ENCODE assay signal across 18 mouse cellular contexts in the genomic region with DNA sequence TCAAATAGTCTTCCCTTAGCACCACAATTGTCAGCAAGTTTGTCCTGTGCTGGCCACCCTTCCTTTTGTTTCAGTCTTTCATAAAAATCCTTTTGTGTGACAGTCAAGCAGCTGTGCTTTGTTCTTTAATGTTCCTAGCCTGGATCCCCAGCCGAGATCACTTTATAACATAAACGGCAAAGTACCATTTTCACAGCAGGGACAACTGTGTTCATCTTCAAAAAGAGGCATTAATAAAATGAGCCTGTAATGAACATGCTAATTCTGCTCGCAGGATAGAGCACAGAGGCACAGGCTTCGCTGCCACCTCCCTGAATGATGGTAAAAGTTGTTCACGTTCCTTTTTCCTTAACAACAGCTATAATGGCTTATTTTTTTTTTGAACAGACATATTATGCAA.
DNase-seq lines count a peak whose midpoint lies in the region; ATAC-seq lines count a peak whose summit lies in the region.
"Had no signal": no experiment of that assay in that cellular context is flagged by ENCODE, and none has a peak within 500 bp of the region (broad histone marks: within the 10 kb centered on the region; RNA-seq: fewer than 3 reads in every experiment).

No protein-coding gene starts in this region.

- H3K9me3 ChIP-seq in forebrain, embryonic 12.5 days: no peaks in the 10 kb centered on the region
- no peaks in the 10 kb centered on the region for H3K9me3 ChIP-seq in hindbrain, embryonic 14.5 days (ENCODE audit: control insufficient read depth, low read length)
- no peaks in the 10 kb centered on the region for H3K9me3 ChIP-seq in midbrain, embryonic 15.5 days
- H3K9me3 ChIP-seq: stomach, embryonic 15.5 days had no signal

- no peaks in the 10 kb centered on the region for H3K27me3 ChIP-seq in forebrain, embryonic 12.5 days
- H3K27me3 ChIP-seq in hindbrain, embryonic 14.5 days (ENCODE audit: control insufficient read depth, insufficient read depth, low read length): no peaks in the 10 kb centered on the region
- no peaks in the 10 kb centered on the region for H3K27me3 ChIP-seq in midbrain, embryonic 15.5 days (replicated peaks)
- H3K27me3 ChIP-seq: stomach, embryonic 15.5 days had no signal

- no peak overlapping the region for H3K9ac ChIP-seq in forebrain, embryonic 12.5 days
- H3K9ac ChIP-seq in hindbrain, embryonic 14.5 days: peak overlapping the region; percentile 47
- H3K9ac ChIP-seq in midbrain, embryonic 15.5 days: 0 out of 2 replicates have a peak overlapping the region, but pooled peaks have one; percentile 18
- H3K9ac ChIP-seq: liver, embryonic 14.5 days; stomach, embryonic 15.5 days had no signal

- no peaks in the 10 kb centered on the region for H3K36me3 ChIP-seq in forebrain, embryonic 12.5 days (replicated peaks)
- no peaks in the 10 kb centered on the region for H3K36me3 ChIP-seq in hindbrain, embryonic 14.5 days (replicated peaks; ENCODE audit: control insufficient read depth, insufficient read depth)
- no peaks in the 10 kb centered on the region for H3K36me3 ChIP-seq in midbrain, embryonic 15.5 days (replicated peaks)
- H3K36me3 ChIP-seq: stomach, embryonic 15.5 days had no signal

- peaks cover 15% of the 10 kb centered on the region for H3K4me1 ChIP-seq in forebrain, embryonic 12.5 days
- peaks cover 38% of the 10 kb centered on the region for H3K4me1 ChIP-seq in hindbrain, embryonic 14.5 days (replicated peaks; ENCODE audit: control insufficient read depth, insufficient read depth, low read length)
- peaks cover 21% of the 10 kb centered on the region for H3K4me1 ChIP-seq in midbrain, embryonic 15.5 days
- H3K4me1 ChIP-seq: stomach, embryonic 15.5 days had no signal

- H3K4me2 ChIP-seq in forebrain, embryonic 12.5 days: peak overlapping the region; percentile 17
- H3K4me2 ChIP-seq in hindbrain, embryonic 14.5 days (replicated peaks): peak overlapping the region; percentile 43
- peak overlapping the region; percentile 26 for H3K4me2 ChIP-seq in midbrain, embryonic 15.5 days
- H3K4me2 ChIP-seq: heart, embryonic 11.5 days; stomach, embryonic 15.5 days had no signal

- 15% methylated on average over 5 of the region's 5 CpGs for WGBS in forebrain, embryonic 12.5 days
- 10% methylated on average over 5 of the region's 5 CpGs for WGBS in hindbrain, embryonic 14.5 days
- WGBS in midbrain, embryonic 15.5 days: 13% methylated on average over 5 of the region's 5 CpGs

- DNase-seq in brain, adult 2 months (ENCODE audit: low read depth, low spot score): peak; percentile 25
- DNase-seq in hindbrain, embryonic 14.5 days (ENCODE audit: low spot score): peak; percentile 62
- DNase-seq in kidney, adult 18-20 months: no peak
- DNase-seq in adrenal gland, postnatal 4 days (ENCODE audit: low spot score in 2 of 2): no peak
- DNase-seq in ovary, postnatal 36 days (ENCODE audit: low spot score): no peak
- DNase-seq: adrenal gland, postnatal 14 days; cerebellum, postnatal 25 days; gastrocnemius, postnatal 14 days; left cerebral cortex, postnatal 4 days; retina, postnatal 1 day had no signal

- ATAC-seq in forebrain, embryonic 12.5 days (ENCODE audit: low FRiP score): peak; percentile 42
- ATAC-seq in hindbrain, embryonic 14.5 days (ENCODE audit: low FRiP score): peak; percentile 74
- ATAC-seq in midbrain, embryonic 15.5 days (replicated peaks): peak; percentile 59

- H3K4me3 ChIP-seq in forebrain, embryonic 12.5 days (replicated peaks): no peak overlapping the region
- H3K4me3 ChIP-seq in hindbrain, embryonic 14.5 days (replicated peaks; ENCODE audit: low read length): 0 out of 2 replicates have a peak overlapping the region, but pooled peaks have one; percentile 4
- no peak overlapping the region; the same call in 1 of the 2 replicates for H3K4me3 ChIP-seq in midbrain, embryonic 15.5 days
- H3K4me3 ChIP-seq: myocyte; stomach, embryonic 15.5 days had no signal

- H3K27ac ChIP-seq in forebrain, embryonic 12.5 days: 0 out of 2 replicates have a peak overlapping the region, but pooled peaks have one; percentile 20
- H3K27ac ChIP-seq in hindbrain, embryonic 14.5 days: peak overlapping the region; percentile 72
- peak overlapping the region; percentile 66 for H3K27ac ChIP-seq in midbrain, embryonic 15.5 days
- H3K27ac ChIP-seq: kidney, postnatal 0 days; liver, embryonic 14.5 days; macrophage; stomach, embryonic 15.5 days had no signal

Comparison
In these comparisons a context has a peak if more than half of its experiments do, and no peak if none do; other contexts are left out.
1. DNase-seq: peak in brain, adult 2 months (single experiment) and hindbrain, embryonic 14.5 days (single experiment); none in kidney, adult 18-20 months (single experiment), adrenal gland, postnatal 4 days (0 of 2) and ovary, postnatal 36 days (single experiment).
2. H3K27ac ChIP-seq: peak in every context shown above with its lines; median percentile 72 in hindbrain, embryonic 14.5 days; 66 in midbrain, embryonic 15.5 days; 20 in forebrain, embryonic 12.5 days.
3. Peak in every context shown above with its lines, with median percentiles within 50 percentile points of each other: ATAC-seq and H3K4me2 ChIP-seq.